Mouse (Mus musculus): ENCODE measurements at regions not wholly inside any gene's neighbourhood (a gene's known extent, or its start where the extent isn't known, plus 50 kb on each side); places are given as distances from the start of the nearest gene placed in this dataset.

GRCm38 (mm10) chr4:153905076-153905475, 52.0 kb upstream of the A430005L14Rik start:
- ATAC-seq (ENCODE audit: insufficient read depth, low read depth) (no peak), DNase-seq (ENCODE audit: low spot score) (no peak)
- TF ChIP-seq CTCF (IDR thresholded peaks at IDR 0.05; ENCODE audit: low read depth) (no peak), EP300 (IDR thresholded peaks at IDR 0.05; ENCODE audit: low read depth) (no peak)
- Histone ChIP-seq H3K4me1 (ENCODE audit: control insufficient read depth, insufficient read depth) (no peaks in the 10 kb centered on the region), H3K27ac (ENCODE audit: low read depth) (no peak overlapping the region), H3K4me3 (ENCODE audit: low read depth, low read length) (no peak overlapping the region), H3K9me3 (replicated peaks; ENCODE audit: control insufficient read depth, low read length) (no peaks in the 10 kb centered on the region), H3K9ac (replicated peaks; ENCODE audit: low read depth, low read length) (no peak overlapping the region), H3K4me2 (ENCODE audit: low read depth, low read length) (no peak overlapping the region), H3K36me3 (replicated peaks; ENCODE audit: control insufficient read depth, insufficient read depth, low read length) (no peaks in the 10 kb centered on the region), H3K27me3 (ENCODE audit: control insufficient read depth, insufficient read depth, low read length) (no peaks in the 10 kb centered on the region)
- 66% methylated on average over 9 of the region's 9 CpGs for WGBS

- ATAC-seq (ENCODE audit: insufficient read depth, low read depth) (no peak), DNase-seq (ENCODE audit: low spot score) (no peak)
- WGBS: 33% methylated on average over 7 of the region's 7 CpGs
- Histone ChIP-seq H3K36me3 (replicated peaks; ENCODE audit: control insufficient read depth, insufficient read depth, low read length) (no peaks in the 10 kb centered on the region), H3K9me3 (replicated peaks; ENCODE audit: control insufficient read depth, low read length) (no peaks in the 10 kb centered on the region), H3K9ac (replicated peaks; ENCODE audit: low read depth, low read length) (no peak overlapping the region), H3K27ac (ENCODE audit: low read depth) (no peak overlapping the region), H3K27me3 (ENCODE audit: control insufficient read depth, insufficient read depth, low read length) (no peaks in the 10 kb centered on the region), H3K4me1 (ENCODE audit: control insufficient read depth, insufficient read depth) (no peaks in the 10 kb centered on the region), H3K4me3 (ENCODE audit: low read depth, low read length) (no peak overlapping the region), H3K4me2 (ENCODE audit: low read depth, low read length) (no peak overlapping the region)
- TF ChIP-seq EP300 (IDR thresholded peaks at IDR 0.05; ENCODE audit: low read depth): no peak
- no peak for TF ChIP-seq CTCF (IDR thresholded peaks at IDR 0.05; ENCODE audit: low read depth)
Measured at GRCm38 (mm10) chr4:153905511-153905910, 51.5 kb upstream of the A430005L14Rik start.
